Mouse (Mus musculus) myocyte (in vitro differentiated cells): ENCODE data around the gene Slc12a5. TPM values are rescaled to one million over a fixed set of nuclear protein-coding genes. Genes with fewer than 3 reads are reported as not detected.

Experiments used
- H3K27me3 ChIP-seq: one replicate; pipeline ENCODE4 v1.6.1; 2011; ENCODE audit not compliant: control insufficient read depth, insufficient read depth, insufficient read length
- H3K36me3 ChIP-seq: one replicate; pipeline ENCODE4 v1.6.1; 2011; ENCODE audit not compliant: control insufficient read depth, insufficient read depth
- H3K4me2 ChIP-seq: one replicate; pipeline ENCODE4 v1.6.1; 2011; ENCODE audit warnings: low read depth, control low read depth
- H3K4me3 ChIP-seq: one replicate; pipeline ENCODE4 v1.5.1; 2011; ENCODE audit warnings: mild to moderate bottlenecking, control low read depth, moderate library complexity
- H3K79me2 ChIP-seq: one replicate; pipeline ENCODE4 v1.6.1; 2011; ENCODE audit not compliant: control insufficient read depth, insufficient read depth
- H3ac ChIP-seq: one replicate; pipeline ENCODE4 v1.6.1; 2011; ENCODE audit not compliant: control insufficient read depth, insufficient read length
- CEBPB ChIP-seq: IDR thresholded peaks from 2 replicates; pipeline ENCODE4 v1.6.1; 2011; ENCODE audit warnings: mild to moderate bottlenecking, moderate library complexity; ENCODE audit not compliant: poor library complexity, insufficient read depth, severe bottlenecking
- E2F4 ChIP-seq: IDR thresholded peaks from one replicate; pipeline ENCODE4 v1.6.1; 2011; ENCODE audit warnings: mild to moderate bottlenecking, control low read depth, moderate library complexity; ENCODE audit not compliant: insufficient read depth
- MAX ChIP-seq: IDR thresholded peaks from one replicate; pipeline ENCODE4 v1.6.1; 2011; ENCODE audit warnings: low read depth, mild to moderate bottlenecking, control low read depth
- MYOD1 ChIP-seq, 3 experiments: IDR thresholded peaks; one replicate each; pipeline ENCODE4 v1.6.1; 2011; ENCODE audit warnings: control low read depth in 2 of 3, low read depth in 2 of 3, mild to moderate bottlenecking in 2 of 3, moderate library complexity in 1 of 3; ENCODE audit not compliant: insufficient read length in 2 of 3, control insufficient read depth in 1 of 3
- MYOG ChIP-seq, 3 experiments: IDR thresholded peaks; one replicate each; pipeline ENCODE4 v1.6.1; 2011; ENCODE audit warnings: control low read depth in 2 of 3, low read depth in 2 of 3, mild to moderate bottlenecking in 2 of 3; ENCODE audit not compliant: insufficient read length in 2 of 3, control insufficient read depth in 1 of 3, insufficient read depth in 1 of 3
- POLR2A ChIP-seq: IDR thresholded peaks from one replicate; pipeline ENCODE4 v1.6.1; 2011; ENCODE audit warnings: low read depth, mild to moderate bottlenecking, control low read depth, moderate library complexity; ENCODE audit not compliant: insufficient read length
- POLR2AphosphoS2 ChIP-seq: IDR thresholded peaks from one replicate; pipeline ENCODE4 v1.6.1; 2011; ENCODE audit warnings: low read depth, control low read depth; ENCODE audit not compliant: insufficient read length
- REST ChIP-seq: IDR thresholded peaks from one replicate; pipeline ENCODE4 v1.6.1; 2011; ENCODE audit warnings: mild to moderate bottlenecking, control low read depth, moderate library complexity; ENCODE audit not compliant: insufficient read depth, insufficient read length
- SRF ChIP-seq: IDR thresholded peaks from one replicate; pipeline ENCODE4 v1.6.1; 2011; ENCODE audit warnings: low read depth; ENCODE audit not compliant: control insufficient read depth, insufficient read length
- TCF12 ChIP-seq: IDR thresholded peaks from one replicate; pipeline ENCODE4 v1.6.1; 2011; ENCODE audit warnings: mild to moderate bottlenecking, control low read depth; ENCODE audit not compliant: poor library complexity, insufficient read depth, severe bottlenecking
- TCF3 ChIP-seq: IDR thresholded peaks from one replicate; pipeline ENCODE4 v1.6.1; 2011; ENCODE audit warnings: low read depth, control low read depth; ENCODE audit not compliant: insufficient read length
- USF1 ChIP-seq: IDR thresholded peaks from one replicate; pipeline ENCODE4 v1.6.1; 2011; ENCODE audit warnings: low read depth, mild to moderate bottlenecking, control low read depth, moderate library complexity
- polyA plus RNA-seq: library from polyadenylated mRNA; unstranded; fragments of >200 nt; fragmentation: generic; extraction: Trizol; gene quantifications from one replicate; pipeline ENCODE4 v1.2.1, GENCODE M21; 2012; ENCODE audit warnings: missing spikeins

Gene Slc12a5
- polyA plus RNA-seq, 1 experiment = 0.52 TPM

GRCm38 (mm10) chr2:164938146-164939091 is 22.2 kb upstream of the Slc12a5 start:
- Histone ChIP-seq H3ac (no peak overlapping the region), H3K79me2 (no peaks in the 10 kb centered on the region), H3K4me2 (no peak overlapping the region), H3K27me3 (no peaks in the 10 kb centered on the region), H3K4me3 (no peak overlapping the region), H3K36me3 (no peaks in the 10 kb centered on the region)
- no peak for TF ChIP-seq POLR2AphosphoS2
- TF ChIP-seq TCF3 = no peak
- no peak for TF ChIP-seq POLR2A
- TF ChIP-seq SRF = no peak
- TF ChIP-seq E2F4 = no peak
- TF ChIP-seq TCF12 = no peak
- TF ChIP-seq MAX = no peak
- no peak for TF ChIP-seq USF1
- no peak for TF ChIP-seq MYOG (IDR thresholded peaks at IDR 0.05; ENCODE audit: control insufficient read depth in 1 of 3, insufficient read depth in 1 of 3, insufficient read length in 2 of 3, low read depth in 2 of 3)

GRCm38 (mm10) chr2:164939106-164939505 is 21.5 kb upstream of the Slc12a5 start:
- no peaks in the 10 kb centered on the region for H3K36me3 ChIP-seq
- TF ChIP-seq SRF = no peak
- TF ChIP-seq E2F4 = no peak
- no peak for TF ChIP-seq MYOG (IDR thresholded peaks at IDR 0.05; ENCODE audit: control insufficient read depth in 1 of 3, insufficient read depth in 1 of 3, insufficient read length in 2 of 3, low read depth in 2 of 3)
- TF ChIP-seq POLR2AphosphoS2 = no peak
- no peak for TF ChIP-seq MYOD1 (IDR thresholded peaks at IDR 0.05; ENCODE audit: control insufficient read depth in 1 of 3, insufficient read length in 2 of 3, low read depth in 2 of 3)
- TF ChIP-seq MAX = no peak
- TF ChIP-seq TCF3 = no peak
- TF ChIP-seq REST = no peak
- no peak for TF ChIP-seq USF1
- TF ChIP-seq CEBPB = no peak
- TF ChIP-seq TCF12 = no peak
- TF ChIP-seq POLR2A = no peak

GRCm38 (mm10) chr2:164940140-164940830 is 20.3 kb upstream of the Slc12a5 start, which contains the start of gene Mmp9:
Mmp9 (plus strand) TSS chr2:164940780.
- Histone ChIP-seq H3K79me2 (no peaks in the 10 kb centered on the region), H3K4me3 (no peak within 1 kb of the TSS), H3K27me3 (peaks cover 4% of the 10 kb centered on the region), H3ac (no peak within 1 kb of the TSS), H3K4me2 (no peak within 1 kb of the TSS), H3K36me3 (no peaks in the 10 kb centered on the region)
- peak in 2 of 3 experiments; percentile 43 to 61 for TF ChIP-seq MYOD1 (IDR thresholded peaks at IDR 0.05; ENCODE audit: control insufficient read depth in 1 of 3, insufficient read length in 2 of 3, low read depth in 2 of 3)
- TF ChIP-seq SRF = peak; percentile 86
- TF ChIP-seq MAX = no peak

More at GRCm38 (mm10) chr2:164939106-164939505, 21.5 kb upstream of the Slc12a5 start:
- H3ac ChIP-seq = no peak overlapping the region
- no peaks in the 10 kb centered on the region for H3K27me3 ChIP-seq
- no peak overlapping the region for H3K4me2 ChIP-seq
- H3K4me3 ChIP-seq = no peak overlapping the region
- no peaks in the 10 kb centered on the region for H3K79me2 ChIP-seq

DNA sequence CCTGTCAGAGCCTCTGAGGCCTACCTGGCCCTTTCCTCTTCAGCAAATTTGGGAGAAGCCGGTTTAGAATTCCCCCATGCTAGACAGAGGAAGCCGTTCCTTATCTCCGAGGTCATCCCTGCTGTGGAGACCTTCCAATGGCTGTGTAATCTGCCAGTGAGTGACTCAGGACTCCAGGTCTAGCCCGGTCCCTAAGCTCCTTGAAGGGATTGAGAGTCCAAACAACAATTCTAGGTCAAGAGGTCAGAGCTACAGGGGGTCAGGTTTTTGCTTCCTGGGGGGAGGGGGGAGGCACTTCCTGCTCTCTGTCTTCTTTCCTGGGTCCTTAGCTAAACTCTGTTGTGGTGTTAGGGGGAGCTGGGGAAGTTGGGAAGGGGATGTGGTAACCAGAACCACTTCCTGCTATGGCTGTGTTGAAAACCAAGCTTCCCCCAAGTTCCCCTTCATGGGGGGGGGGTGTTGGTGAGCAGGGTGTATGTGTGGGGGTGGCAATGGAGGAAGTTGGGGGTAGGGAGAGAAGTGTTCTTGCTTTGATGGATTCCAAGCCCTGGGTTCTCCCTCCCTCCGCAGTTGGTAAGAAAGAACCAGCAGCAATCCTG is 17.8 kb upstream of the Slc12a5 start:
- no peak overlapping the region for H3ac ChIP-seq
- peaks cover 5% of the 10 kb centered on the region for H3K27me3 ChIP-seq
- H3K4me2 ChIP-seq = no peak overlapping the region
- H3K79me2 ChIP-seq = no peaks in the 10 kb centered on the region
- no peak overlapping the region for H3K4me3 ChIP-seq
- H3K36me3 ChIP-seq = no peaks in the 10 kb centered on the region
- TF ChIP-seq MYOD1 (IDR thresholded peaks at IDR 0.05; ENCODE audit: control insufficient read depth in 1 of 3, insufficient read length in 2 of 3, low read depth in 2 of 3) (no peak), SRF (no peak), POLR2A (no peak), USF1 (no peak), CEBPB (no peak), MYOG (IDR thresholded peaks at IDR 0.05; ENCODE audit: control insufficient read depth in 1 of 3, insufficient read depth in 1 of 3, insufficient read length in 2 of 3, low read depth in 2 of 3) (no peak), POLR2AphosphoS2 (no peak), MAX (no peak), REST (no peak), TCF12 (no peak), TCF3 (no peak), E2F4 (no peak)
